Mouse (Mus musculus): ENCODE results near the gene Kyat3. TPM values are rescaled to one million over a fixed set of nuclear protein-coding genes. Genes with fewer than 3 reads are reported as not detected.
"Not testable (repeated sequence)": the region's sequence is repeated elsewhere in the genome, so short reads cannot be mapped to it uniquely, and the experiment has no call there.

Kyat3 gene
- polyA plus RNA-seq, 1 experiment from 2014 or later = 4.6 TPM

DNA sequence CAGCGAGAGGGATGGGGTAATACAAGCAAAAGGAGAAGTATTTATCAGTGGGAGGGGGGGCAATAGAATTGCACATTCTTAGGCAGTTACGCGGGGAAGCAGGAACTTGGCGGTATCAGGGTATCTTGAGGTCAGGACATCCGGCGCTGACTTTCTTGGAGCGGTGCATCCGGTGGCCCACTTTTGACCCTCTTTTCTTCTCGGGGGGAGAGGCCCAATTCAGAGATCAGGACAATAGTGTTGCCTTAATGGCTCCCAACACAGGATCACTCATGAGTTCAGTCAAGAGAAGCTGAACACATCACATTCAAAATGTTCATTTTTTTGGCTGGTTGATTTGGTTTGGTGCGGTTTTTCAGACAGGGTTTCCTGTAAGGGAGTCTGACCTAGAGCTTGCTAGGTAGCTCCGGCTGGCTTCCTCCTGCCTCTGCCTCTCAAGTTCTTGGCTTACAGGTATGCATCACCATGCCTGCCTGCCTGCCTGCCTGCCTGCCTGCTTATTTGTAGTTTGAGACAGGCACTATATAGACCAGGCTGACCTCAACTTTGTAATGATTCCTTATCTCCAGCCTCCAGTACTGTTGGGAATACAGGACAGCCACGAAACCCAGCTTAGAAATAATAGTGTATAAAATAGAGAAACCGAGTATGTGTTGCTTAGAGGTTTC is 7.5 kb downstream of the Kyat3 start:
- H3K27me3 ChIP-seq (replicated peaks; ENCODE audit: control insufficient read depth, insufficient read depth, low read length); H3K4me2 ChIP-seq (ENCODE audit: low read length); H3K9me3 ChIP-seq (ENCODE audit: control insufficient read depth, low read length); H3K9ac ChIP-seq (replicated peaks; ENCODE audit: low read depth, low read length); H3K27ac ChIP-seq (ENCODE audit: low read length); H3K4me3 ChIP-seq (replicated peaks; ENCODE audit: low read length); H3K36me3 ChIP-seq (ENCODE audit: control insufficient read depth, insufficient read depth); H3K4me1 ChIP-seq (replicated peaks; ENCODE audit: control insufficient read depth, insufficient read depth, low read length): not testable (repeated sequence)
- peak; percentile 39 for ATAC-seq
- WGBS = 89% methylated on average over 13 of the region's 13 CpGs

DNA sequence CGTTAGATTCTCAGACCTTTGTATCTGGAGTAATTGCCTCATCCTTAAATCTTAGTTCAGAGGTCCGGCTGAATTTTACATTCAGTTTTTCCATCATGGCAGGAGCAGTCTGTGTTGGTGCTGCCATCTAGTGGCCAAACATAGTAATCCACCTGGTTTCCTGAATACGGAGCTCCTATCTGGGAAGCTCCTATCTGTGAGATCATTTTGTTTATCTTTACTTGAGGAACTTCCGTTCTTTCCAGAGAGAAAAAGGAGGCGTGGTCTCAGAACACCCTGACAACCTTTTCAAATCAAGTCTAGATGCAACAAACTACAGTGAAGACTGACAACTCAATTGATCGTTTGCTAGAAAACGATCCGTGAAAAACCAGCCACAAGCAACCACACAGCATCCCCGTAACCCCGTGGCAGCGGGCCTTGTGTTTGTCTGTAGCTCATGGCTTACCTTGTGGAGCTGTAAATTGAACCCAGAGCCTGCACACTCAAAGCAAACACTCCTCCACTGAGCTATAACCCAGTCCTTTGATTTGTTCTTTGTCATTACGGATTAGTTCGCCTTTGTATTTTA is 8.1 kb downstream of the Kyat3 start:
- H3K27me3 ChIP-seq (replicated peaks; ENCODE audit: control insufficient read depth, insufficient read depth, low read length) = no peaks in the 10 kb centered on the region
- peak; percentile 74 for ATAC-seq
- no peaks in the 10 kb centered on the region for H3K9me3 ChIP-seq (ENCODE audit: control insufficient read depth, low read length)
- 45% methylated on average over 13 of the region's 13 CpGs for WGBS
- no peak overlapping the region for H3K27ac ChIP-seq (ENCODE audit: low read length)
- no peak overlapping the region for H3K4me3 ChIP-seq (replicated peaks; ENCODE audit: low read length)
- H3K4me1 ChIP-seq (replicated peaks; ENCODE audit: control insufficient read depth, insufficient read depth, low read length) = 0 out of 2 replicates have a peak, but pooled peaks cover 3% of the 10 kb centered on the region
- H3K4me2 ChIP-seq (ENCODE audit: low read length) = no peak overlapping the region
- H3K9ac ChIP-seq (replicated peaks; ENCODE audit: low read depth, low read length) = no peak overlapping the region
- no peaks in the 10 kb centered on the region for H3K36me3 ChIP-seq (ENCODE audit: control insufficient read depth, insufficient read depth)

DNA sequence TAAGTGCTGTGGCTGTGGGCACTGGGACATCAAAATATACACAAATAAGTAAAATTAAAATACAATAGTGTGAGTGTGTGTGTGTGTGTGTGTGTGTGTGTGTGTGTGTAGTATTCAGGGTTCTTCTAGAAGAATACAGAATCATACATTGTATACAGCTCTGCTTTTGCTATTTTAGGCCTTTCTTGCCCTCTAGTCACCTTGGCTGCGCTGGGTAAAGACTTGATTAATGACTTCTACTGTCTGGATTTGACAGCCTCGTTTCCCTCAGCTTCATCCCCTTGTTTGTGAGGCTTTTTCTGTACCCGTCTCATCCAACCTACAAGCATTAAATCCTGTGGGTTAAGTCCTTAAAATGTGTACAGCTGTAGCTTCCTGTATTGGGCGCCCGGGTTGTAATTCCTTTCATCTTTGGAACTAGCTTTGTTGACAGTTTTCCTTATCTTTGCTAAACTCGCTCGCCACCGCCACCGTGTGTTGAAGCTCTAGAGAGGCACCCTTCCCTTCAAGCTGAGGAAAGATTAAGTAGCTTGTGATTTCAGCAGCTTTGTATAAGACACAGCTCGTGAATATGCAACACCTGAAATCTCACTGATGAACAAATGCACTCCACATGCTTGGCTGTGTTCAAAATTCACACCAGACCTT is 9.6 kb downstream of the Kyat3 start:
- 30% methylated on average over 10 of the region's 10 CpGs for WGBS
- no peak overlapping the region for H3K9ac ChIP-seq (replicated peaks; ENCODE audit: low read depth, low read length)
- H3K36me3 ChIP-seq (ENCODE audit: control insufficient read depth, insufficient read depth) = no peaks in the 10 kb centered on the region
- H3K27ac ChIP-seq (ENCODE audit: low read length) = no peak overlapping the region
- H3K9me3 ChIP-seq (ENCODE audit: control insufficient read depth, low read length) = no peaks in the 10 kb centered on the region
- H3K4me3 ChIP-seq (replicated peaks; ENCODE audit: low read length) = no peak overlapping the region
- 0 out of 2 replicates have a peak, but pooled peaks cover 3% of the 10 kb centered on the region for H3K4me1 ChIP-seq (replicated peaks; ENCODE audit: control insufficient read depth, insufficient read depth, low read length)
- no peak overlapping the region for H3K4me2 ChIP-seq (ENCODE audit: low read length)
- H3K27me3 ChIP-seq (replicated peaks; ENCODE audit: control insufficient read depth, insufficient read depth, low read length) = no peaks in the 10 kb centered on the region
- ATAC-seq = peak; percentile 65

DNA sequence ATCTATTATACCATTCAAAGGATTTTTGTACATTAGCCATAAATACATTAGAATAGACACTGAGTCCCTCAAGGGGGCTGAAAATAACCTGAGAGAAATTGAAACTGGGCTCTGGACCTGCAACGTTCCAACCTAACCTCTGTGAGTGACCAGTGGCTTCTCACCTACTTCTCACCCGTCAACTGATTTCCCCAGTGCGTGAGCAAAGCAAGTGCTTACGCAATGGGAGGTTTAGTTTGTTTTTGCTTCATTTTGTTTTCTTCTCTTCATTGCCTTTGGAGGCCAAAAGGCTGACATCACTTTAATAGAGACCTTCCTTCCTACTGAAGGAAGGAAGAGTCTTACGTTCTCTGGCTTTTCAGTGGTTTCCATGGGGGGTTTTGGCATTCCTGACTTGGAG is 10.5 kb downstream of the Kyat3 start:
- WGBS = 94% methylated on average over 5 of the region's 5 CpGs
- H3K27me3 ChIP-seq (replicated peaks; ENCODE audit: control insufficient read depth, insufficient read depth, low read length) = no peaks in the 10 kb centered on the region

DNA sequence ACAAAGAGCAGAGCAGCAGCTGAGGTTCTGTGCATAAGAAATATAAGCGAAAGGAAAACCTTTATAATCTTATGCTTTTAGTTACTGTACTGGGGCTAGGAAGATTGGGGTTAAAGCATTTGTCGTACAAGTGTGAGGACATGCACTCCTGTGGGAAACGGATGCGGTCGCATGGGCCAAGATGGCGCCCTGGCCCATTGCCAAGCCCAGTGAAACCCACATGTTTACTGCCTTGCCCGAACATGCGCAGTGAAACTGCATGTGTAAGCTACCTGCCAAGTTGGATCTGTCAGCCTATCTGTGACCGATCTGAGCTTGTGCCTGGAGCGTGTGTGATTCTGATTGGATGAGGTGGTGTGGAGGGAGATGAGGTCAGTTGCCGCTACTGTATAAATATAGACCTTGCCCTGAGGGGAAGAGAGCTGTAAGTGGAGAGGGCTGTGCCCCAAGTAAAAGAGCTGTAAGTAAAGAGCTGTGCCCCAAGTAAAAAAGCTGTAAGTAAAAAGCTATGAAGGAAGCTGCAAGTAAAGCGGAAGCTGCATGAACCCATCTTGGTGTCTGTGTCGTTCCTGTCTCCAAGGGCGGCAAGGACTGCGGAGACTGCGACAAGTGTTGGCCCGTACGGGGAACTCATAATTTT is 11.7 kb downstream of the Kyat3 start:
- not testable (repeated sequence) for H3K27me3 ChIP-seq (replicated peaks; ENCODE audit: control insufficient read depth, insufficient read depth, low read length); H3K36me3 ChIP-seq (ENCODE audit: control insufficient read depth, insufficient read depth); H3K4me3 ChIP-seq (replicated peaks; ENCODE audit: low read length); H3K9me3 ChIP-seq (ENCODE audit: control insufficient read depth, low read length); H3K27ac ChIP-seq (ENCODE audit: low read length); H3K4me2 ChIP-seq (ENCODE audit: low read length); ATAC-seq; H3K4me1 ChIP-seq (replicated peaks; ENCODE audit: control insufficient read depth, insufficient read depth, low read length); H3K9ac ChIP-seq (replicated peaks; ENCODE audit: low read depth, low read length)
- WGBS = 95% methylated on average over 18 of the region's 18 CpGs

More for the DNA sequence above, 10.5 kb downstream of the Kyat3 start:
- no peaks in the 10 kb centered on the region for H3K36me3 ChIP-seq (ENCODE audit: control insufficient read depth, insufficient read depth)
- H3K9ac ChIP-seq (replicated peaks; ENCODE audit: low read depth, low read length) = no peak overlapping the region
- no peak overlapping the region for H3K27ac ChIP-seq (ENCODE audit: low read length)
- no peak overlapping the region for H3K4me3 ChIP-seq (replicated peaks; ENCODE audit: low read length)
- H3K4me2 ChIP-seq (ENCODE audit: low read length) = no peak overlapping the region
- no peak for ATAC-seq
- H3K9me3 ChIP-seq (ENCODE audit: control insufficient read depth, low read length) = no peaks in the 10 kb centered on the region
- 0 out of 2 replicates have a peak, but pooled peaks cover 3% of the 10 kb centered on the region for H3K4me1 ChIP-seq (replicated peaks; ENCODE audit: control insufficient read depth, insufficient read depth, low read length)

DNA sequence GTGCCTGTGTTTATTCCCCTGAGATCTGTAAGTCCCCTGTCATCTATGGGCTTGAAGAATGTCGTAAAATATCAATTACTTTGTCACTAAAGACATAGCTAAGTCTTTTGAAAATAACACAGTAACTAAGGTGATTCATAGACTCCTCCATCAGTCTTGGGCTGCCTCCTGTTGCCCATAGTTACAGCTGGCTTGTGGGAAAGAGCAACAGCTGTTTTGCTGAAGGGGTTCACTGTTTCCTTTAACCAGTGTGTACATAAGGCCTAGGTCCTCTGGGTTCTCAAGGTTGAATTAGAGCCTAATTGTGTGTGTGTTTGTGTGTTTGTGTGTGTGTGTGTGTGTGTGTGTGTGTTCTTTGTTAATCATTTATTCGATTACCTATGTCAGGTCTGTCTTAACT is 24.6 kb downstream of the Kyat3 start:
- H3K36me3 ChIP-seq (ENCODE audit: control insufficient read depth, insufficient read depth) = no peaks in the 10 kb centered on the region
- H3K4me3 ChIP-seq (replicated peaks; ENCODE audit: low read length) = no peak overlapping the region
- H3K9ac ChIP-seq (replicated peaks; ENCODE audit: low read depth, low read length) = no peak overlapping the region
- H3K27ac ChIP-seq (ENCODE audit: low read length) = no peak overlapping the region
- H3K27me3 ChIP-seq (replicated peaks; ENCODE audit: control insufficient read depth, insufficient read depth, low read length) = no peaks in the 10 kb centered on the region
- no peaks in the 10 kb centered on the region for H3K4me1 ChIP-seq (replicated peaks; ENCODE audit: control insufficient read depth, insufficient read depth, low read length)
- H3K4me2 ChIP-seq (ENCODE audit: low read length) = no peak overlapping the region
- no peaks in the 10 kb centered on the region for H3K9me3 ChIP-seq (ENCODE audit: control insufficient read depth, low read length)
- WGBS = 70% methylated on average over 2 of the region's 2 CpGs
- ATAC-seq = no peak

DNA sequence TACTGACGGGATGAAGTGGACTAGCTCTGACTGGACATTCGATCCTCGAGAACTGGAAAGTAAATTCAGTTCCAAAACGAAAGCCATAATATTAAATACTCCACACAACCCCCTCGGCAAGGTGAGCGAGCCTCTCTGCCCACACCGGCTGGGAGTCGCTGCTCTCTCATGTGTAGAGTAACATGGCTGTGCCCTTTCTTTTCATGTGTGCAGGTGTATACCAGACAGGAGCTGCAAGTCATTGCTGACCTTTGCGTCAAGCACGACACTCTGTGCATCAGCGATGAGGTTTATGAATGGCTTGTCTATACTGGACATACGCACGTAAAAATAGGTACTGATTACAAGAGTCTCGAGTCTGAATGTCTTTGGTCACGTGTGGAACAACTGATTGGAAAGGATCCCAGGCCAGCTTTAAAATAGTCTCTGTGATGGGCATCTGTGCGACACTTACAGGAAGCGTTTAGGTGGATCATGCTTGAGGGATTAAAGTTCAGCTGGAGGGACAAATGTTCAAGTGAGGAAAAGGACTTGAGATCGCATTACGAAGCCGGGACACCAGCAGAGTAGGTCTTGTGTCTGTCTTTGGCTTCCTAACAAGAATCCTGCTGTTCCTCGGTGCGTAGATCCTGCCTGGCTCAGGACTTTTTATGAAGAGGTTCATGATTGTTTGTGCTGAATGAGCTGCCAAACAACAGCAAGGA is 25.3 kb downstream of the Kyat3 start:
- ATAC-seq = no peak
- H3K4me2 ChIP-seq (ENCODE audit: low read length) = no peak overlapping the region
- no peak overlapping the region for H3K4me3 ChIP-seq (replicated peaks; ENCODE audit: low read length)
- H3K27me3 ChIP-seq (replicated peaks; ENCODE audit: control insufficient read depth, insufficient read depth, low read length) = no peaks in the 10 kb centered on the region
- H3K9me3 ChIP-seq (ENCODE audit: control insufficient read depth, low read length) = no peaks in the 10 kb centered on the region
- no peaks in the 10 kb centered on the region for H3K36me3 ChIP-seq (ENCODE audit: control insufficient read depth, insufficient read depth)
- no peak overlapping the region for H3K27ac ChIP-seq (ENCODE audit: low read length)
- H3K9ac ChIP-seq (replicated peaks; ENCODE audit: low read depth, low read length) = no peak overlapping the region
- no peaks in the 10 kb centered on the region for H3K4me1 ChIP-seq (replicated peaks; ENCODE audit: control insufficient read depth, insufficient read depth, low read length)
- WGBS = 87% methylated on average over 22 of the region's 22 CpGs

DNA sequence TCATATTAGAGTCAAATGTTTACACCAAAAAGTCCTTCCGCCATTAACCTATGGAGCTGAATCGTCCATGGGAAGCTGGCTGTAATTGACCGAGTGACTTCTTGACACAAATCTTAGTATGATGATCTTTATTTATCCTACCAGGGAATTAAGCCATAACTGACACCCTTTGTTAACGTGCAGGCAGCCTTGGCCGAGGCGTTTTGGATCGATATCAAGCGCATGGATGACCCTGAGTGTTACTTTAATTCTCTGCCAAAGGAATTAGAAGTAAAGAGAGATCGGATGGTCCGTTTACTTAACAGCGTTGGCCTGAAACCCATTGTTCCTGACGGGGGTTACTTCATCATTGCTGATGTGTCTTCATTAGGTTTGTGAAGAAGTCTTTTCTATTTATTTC is 33.4 kb downstream of the Kyat3 start:
- 88% methylated on average over 12 of the region's 12 CpGs for WGBS
- no peak overlapping the region for H3K9ac ChIP-seq (replicated peaks; ENCODE audit: low read depth, low read length)

DNA sequence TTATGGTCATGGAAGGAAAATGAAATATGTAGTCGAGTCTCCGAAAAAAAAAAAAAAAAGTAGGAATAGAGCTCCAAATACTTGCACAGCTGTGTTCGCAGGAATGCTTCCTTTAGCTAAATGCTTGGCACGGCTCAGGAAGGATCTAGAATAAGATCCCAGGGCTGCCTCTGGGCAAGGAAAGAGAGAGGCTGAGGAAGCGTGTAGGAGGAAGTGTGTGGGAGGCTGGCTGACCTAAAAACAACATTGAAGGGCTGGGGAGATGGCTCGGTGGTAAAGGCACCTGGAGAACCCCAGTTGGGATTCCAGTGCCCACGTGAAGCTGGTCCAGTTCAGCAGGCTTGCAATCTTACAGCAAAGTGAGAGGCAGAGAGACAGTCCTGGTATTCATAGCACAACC is 40.0 kb downstream of the Kyat3 start:
- WGBS = 85% methylated on average over 7 of the region's 7 CpGs
- no peak for ATAC-seq
- no peak overlapping the region for H3K4me3 ChIP-seq (replicated peaks; ENCODE audit: low read length)
- no peaks in the 10 kb centered on the region for H3K36me3 ChIP-seq (ENCODE audit: control insufficient read depth, insufficient read depth)
- H3K4me1 ChIP-seq (replicated peaks; ENCODE audit: control insufficient read depth, insufficient read depth, low read length) = no peaks in the 10 kb centered on the region
- no peak overlapping the region for H3K9ac ChIP-seq (replicated peaks; ENCODE audit: low read depth, low read length)
- no peaks in the 10 kb centered on the region for H3K27me3 ChIP-seq (replicated peaks; ENCODE audit: control insufficient read depth, insufficient read depth, low read length)
- no peak overlapping the region for H3K27ac ChIP-seq (ENCODE audit: low read length)
- no peaks in the 10 kb centered on the region for H3K9me3 ChIP-seq (ENCODE audit: control insufficient read depth, low read length)
- no peak overlapping the region for H3K4me2 ChIP-seq (ENCODE audit: low read length)

More for the DNA sequence above, 33.4 kb downstream of the Kyat3 start:
- Histone ChIP-seq H3K27ac (ENCODE audit: low read length) (no peak overlapping the region), H3K27me3 (replicated peaks; ENCODE audit: control insufficient read depth, insufficient read depth, low read length) (no peaks in the 10 kb centered on the region), H3K4me1 (replicated peaks; ENCODE audit: control insufficient read depth, insufficient read depth, low read length) (no peaks in the 10 kb centered on the region), H3K4me2 (ENCODE audit: low read length) (no peak overlapping the region), H3K4me3 (replicated peaks; ENCODE audit: low read length) (no peak overlapping the region), H3K36me3 (ENCODE audit: control insufficient read depth, insufficient read depth) (no peaks in the 10 kb centered on the region), H3K9me3 (ENCODE audit: control insufficient read depth, low read length) (no peaks in the 10 kb centered on the region)
- ATAC-seq = no peak
